Mouse (Mus musculus) layer of hippocampus, adult 18-20 months (tissue): ENCODE measurements around the gene Zfp975. TPM values are rescaled to one million over a fixed set of nuclear protein-coding genes. Genes with fewer than 3 reads are reported as not detected.
A peak's percentile ranks its signal among the peaks of the same experiment; 100 is the strongest.
"Not testable (repeated sequence)": the region's sequence is repeated elsewhere in the genome, so short reads cannot be mapped to it uniquely, and the experiment has no call there.

Source experiments
- DNase-seq, 2 experiments: peaks; one replicate each; pipeline ENCODE4 v3.0.0; 2022; ENCODE audit warnings: low spot score in 2 of 2
- long read RNA-seq: library from polyadenylated mRNA; stranded (forward); transcript quantifications from one replicate; pipeline ENCODE4 v2.0.0, GENCODE M21; 2021
- total RNA-seq, 2 experiments: library from RNA; stranded (reverse); gene quantifications; 2 replicates each; pipeline ENCODE4 v1.2.3; 2021

Zfp975 gene
- total RNA-seq = 1 to 10 TPM; 7.0 to 7.6 TPM
- long read RNA-seq, transcript Zfp975-201 (4 exons, 3,148 nt) = major isoform, 6 of 7 reads
- long read RNA-seq, partial matches to known transcripts = 0 of 7 reads
- long read RNA-seq, other reads (novel, unspliced or antisense) = 1 of 7 reads

GRCm38 (mm10) chr7:42692362-42693158 is at the start of gene Zfp975:
Zfp975 (minus strand) TSS chr7:42692742.
- peak; percentile 78 to 92 for DNase-seq

GRCm38 (mm10) chr7:42738536-42739210 is 46.1 kb upstream of the Zfp975 start:
- DNase-seq = no peak

GRCm38 (mm10) chr7:42726917-42727316 is 34.4 kb upstream of the Zfp975 start, which contains the start of gene Gm17067:
Gm17067 (minus strand) TSS chr7:42727017.
- DNase-seq = not testable (repeated sequence)

GRCm38 (mm10) chr7:42693251-42693650 is 709 bp upstream of the Zfp975 start:
- DNase-seq = peak in 1 of 2 experiments; percentile 6

- not testable (repeated sequence) for DNase-seq
Measured at GRCm38 (mm10) chr7:42680081-42680480, 12.5 kb downstream of the Zfp975 start.

GRCm38 (mm10) chr7:42679646-42680045 is 12.9 kb downstream of the Zfp975 start:
- not testable (repeated sequence) for DNase-seq

GRCm38 (mm10) chr7:42660140-42660539 is 32.4 kb downstream of the Zfp975 start:
- DNase-seq = not testable (repeated sequence)

- not testable (repeated sequence) for DNase-seq
Measured at GRCm38 (mm10) chr7:42655211-42655610, 37.3 kb downstream of the Zfp975 start.

- not testable (repeated sequence) for DNase-seq
Measured at GRCm38 (mm10) chr7:42643120-42643620, 49.4 kb downstream of the Zfp975 start.

GRCm38 (mm10) chr7:42642152-42643115 is 50.1 kb downstream of the Zfp975 start, which contains the start of gene Zfp976:
Zfp976 (minus strand) TSS chr7:42642588.
- peak; percentile 43 to 79 for DNase-seq

GRCm38 (mm10) chr7:42631031-42631430 is 61.5 kb downstream of the Zfp975 start:
- not testable (repeated sequence) for DNase-seq

Other genes with a start within 250 kb of the Zfp975 start
- not detected for gene 4933421I07Rik, start 244.6 kb downstream of the Zfp975 start, total RNA-seq
- 10 to 100 TPM; 19.0 to 20.8 TPM for gene Zfp141, start 187.0 kb downstream of the Zfp975 start, total RNA-seq
- not detected for gene Gm21028, start 114.2 kb downstream of the Zfp975 start, total RNA-seq
- 1 to 10 TPM; 1.8 to 2.8 TPM for gene Zfp977, start 100.2 kb downstream of the Zfp975 start, total RNA-seq
- 1 to 10 TPM; 3.9 to 4.2 TPM for gene Zfp976, start 50.2 kb downstream of the Zfp975 start, total RNA-seq
- gene Gm17067, start 34.3 kb upstream of the Zfp975 start, total RNA-seq = not detected
- not detected for gene Vmn2r62, start 100.8 kb upstream of the Zfp975 start, total RNA-seq
- under 1 TPM; 0.13 to 0.22 TPM for gene Gm2381, start 174.5 kb upstream of the Zfp975 start, total RNA-seq
- gene Vmn2r63, start 241.1 kb upstream of the Zfp975 start, total RNA-seq = not detected